Mouse (Mus musculus) megakaryocyte, embryonic 14.5 days (primary cell): ENCODE measurements at regions not wholly inside any gene's neighbourhood (a gene's known extent, or its start where the extent isn't known, plus 50 kb on each side); places are given as distances from the start of the nearest gene placed in this dataset.

Experiments used
- H3K27me3 ChIP-seq: replicated peaks from 2 replicates; pipeline ENCODE3; 2012; ENCODE audit warnings: inconsistent platforms
- H3K36me3 ChIP-seq: replicated peaks from 2 replicates; pipeline ENCODE3; 2012; ENCODE audit warnings: low read length, inconsistent platforms, mixed read lengths
- H3K4me1 ChIP-seq: 2 replicates; pipeline ENCODE4 v1.6.1; 2012; ENCODE audit warnings: inconsistent platforms
- H3K4me3 ChIP-seq: replicated peaks from 2 replicates; pipeline ENCODE3; 2012; ENCODE audit warnings: moderate library complexity, mild to moderate bottlenecking, inconsistent platforms
- H3K9me3 ChIP-seq: 2 replicates; pipeline ENCODE4 v1.6.1; 2012; ENCODE audit warnings: inconsistent platforms
- FLI1 ChIP-seq: IDR thresholded peaks from 2 replicates; pipeline ENCODE4 v1.6.1; 2012; ENCODE audit warnings: low read length, inconsistent platforms, mixed read lengths
- GATA1 ChIP-seq: IDR thresholded peaks from 3 replicates; pipeline ENCODE4 v1.6.1; 2012; ENCODE audit warnings: mixed read lengths, low read length, inconsistent platforms, borderline replicate concordance

- Histone ChIP-seq H3K9me3 (peaks cover 5% of the 10 kb centered on the region; the same call in 1 of the 2 replicates), H3K4me3 (no peak overlapping the region), H3K27me3 (no peaks in the 10 kb centered on the region), H3K36me3 (no peaks in the 10 kb centered on the region), H3K4me1 (no peaks in the 10 kb centered on the region)
- no peak for TF ChIP-seq GATA1
- no peak for TF ChIP-seq FLI1
These were observed 119.0 kb downstream of the Qpct start for GRCm38 (mm10) chr17:79170690-79171089.

GRCm38 (mm10) chr17:79167198-79167597, 115.5 kb downstream of the Qpct start:
- no peaks in the 10 kb centered on the region for H3K36me3 ChIP-seq
- no peaks in the 10 kb centered on the region for H3K27me3 ChIP-seq
- TF ChIP-seq GATA1, result no peak
- no peak for TF ChIP-seq FLI1
- H3K4me3 ChIP-seq, result no peak overlapping the region
- no peaks in the 10 kb centered on the region for H3K4me1 ChIP-seq
- H3K9me3 ChIP-seq, result peaks cover 5% of the 10 kb centered on the region; the same call in 1 of the 2 replicates

GRCm38 (mm10) chr17:79164874-79165553, 113.3 kb downstream of the Qpct start:
- no peak for TF ChIP-seq GATA1
- TF ChIP-seq FLI1, result no peak
- no peak overlapping the region for H3K4me3 ChIP-seq
- no peaks in the 10 kb centered on the region for H3K36me3 ChIP-seq
- H3K27me3 ChIP-seq, result no peaks in the 10 kb centered on the region
- no peaks in the 10 kb centered on the region for H3K4me1 ChIP-seq
- H3K9me3 ChIP-seq, result 0 out of 2 replicates have a peak, but pooled peaks cover 2% of the 10 kb centered on the region

- TF ChIP-seq FLI1, result no peak
- TF ChIP-seq GATA1, result no peak
- Histone ChIP-seq H3K36me3 (no peaks in the 10 kb centered on the region), H3K9me3 (no peaks in the 10 kb centered on the region), H3K4me3 (no peak overlapping the region), H3K27me3 (no peaks in the 10 kb centered on the region), H3K4me1 (no peaks in the 10 kb centered on the region)
These were observed 112.3 kb downstream of the Qpct start for GRCm38 (mm10) chr17:79163983-79164382.

DNA sequence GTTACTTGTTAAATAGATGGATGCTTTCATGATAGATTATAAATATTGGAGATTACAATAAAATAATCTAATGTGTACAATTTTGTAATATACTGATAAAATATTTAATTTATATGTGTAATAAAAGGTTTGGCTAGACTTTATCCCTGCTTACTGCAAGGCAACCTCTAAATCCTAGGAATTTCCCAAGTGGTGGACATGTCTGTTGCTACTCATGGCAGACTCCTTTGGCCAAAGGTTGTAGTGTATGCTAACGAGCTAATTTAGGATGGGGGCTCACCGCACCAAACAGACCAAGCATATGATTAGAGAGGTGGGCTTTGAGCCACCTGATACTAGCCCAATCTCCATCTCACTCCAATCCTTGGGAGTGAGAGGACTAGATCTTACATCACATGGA, 102.4 kb downstream of the Qpct start:
- Histone ChIP-seq H3K4me3 (no peak overlapping the region), H3K4me1 (no peaks in the 10 kb centered on the region), H3K27me3 (no peaks in the 10 kb centered on the region), H3K36me3 (no peaks in the 10 kb centered on the region), H3K9me3 (no peaks in the 10 kb centered on the region)
- TF ChIP-seq GATA1 (no peak), FLI1 (no peak)

GRCm38 (mm10) chr17:79152823-79153222, 101.1 kb downstream of the Qpct start:
- Histone ChIP-seq H3K4me3 (no peak overlapping the region), H3K36me3 (no peaks in the 10 kb centered on the region), H3K9me3 (no peaks in the 10 kb centered on the region), H3K4me1 (no peaks in the 10 kb centered on the region), H3K27me3 (no peaks in the 10 kb centered on the region)
- TF ChIP-seq GATA1, result no peak
- TF ChIP-seq FLI1, result no peak

GRCm38 (mm10) chr17:79147883-79148282, 96.2 kb downstream of the Qpct start:
- H3K27me3 ChIP-seq, result no peaks in the 10 kb centered on the region
- no peak for TF ChIP-seq FLI1
- TF ChIP-seq GATA1, result no peak
- no peaks in the 10 kb centered on the region for H3K9me3 ChIP-seq
- H3K4me3 ChIP-seq, result no peak overlapping the region
- H3K36me3 ChIP-seq, result no peaks in the 10 kb centered on the region
- no peaks in the 10 kb centered on the region for H3K4me1 ChIP-seq

GRCm38 (mm10) chr17:79144913-79145625, 93.4 kb downstream of the Qpct start:
- Histone ChIP-seq H3K9me3 (no peaks in the 10 kb centered on the region), H3K4me3 (no peak overlapping the region), H3K4me1 (no peaks in the 10 kb centered on the region), H3K36me3 (no peaks in the 10 kb centered on the region), H3K27me3 (no peaks in the 10 kb centered on the region)
- TF ChIP-seq FLI1, result no peak
- TF ChIP-seq GATA1, result no peak

DNA sequence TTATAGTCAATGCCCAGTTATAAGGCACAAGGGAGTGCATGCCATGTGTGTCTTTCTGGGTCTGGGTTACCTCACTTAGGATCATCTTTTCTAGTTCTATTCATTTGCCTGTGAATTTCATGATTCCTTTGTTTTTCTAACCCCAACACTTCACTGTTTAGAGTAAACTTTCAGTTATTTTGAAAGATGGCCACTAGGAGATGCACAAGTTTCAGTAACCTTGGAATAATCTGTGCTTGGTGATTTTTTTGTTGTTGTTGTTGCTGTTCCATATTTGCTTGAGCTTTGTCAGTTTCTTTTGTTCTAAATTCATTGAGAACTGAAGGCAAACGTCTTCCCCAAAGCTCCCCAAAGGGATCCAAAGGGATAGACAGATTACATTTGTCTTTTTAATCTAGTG, 91.3 kb downstream of the Qpct start:
- H3K9me3 ChIP-seq, result no peaks in the 10 kb centered on the region
- no peaks in the 10 kb centered on the region for H3K27me3 ChIP-seq
- H3K36me3 ChIP-seq, result no peaks in the 10 kb centered on the region
- H3K4me3 ChIP-seq, result no peak overlapping the region
- H3K4me1 ChIP-seq, result no peaks in the 10 kb centered on the region
- TF ChIP-seq FLI1 (no peak), GATA1 (no peak)
